Mouse (Mus musculus): ENCODE results near the gene Mdm2. TPM values are rescaled to one million over a fixed set of nuclear protein-coding genes. Genes with fewer than 3 reads are reported as not detected.
"Not testable (repeated sequence)": the region's sequence is repeated elsewhere in the genome, so short reads cannot be mapped to it uniquely, and the experiment has no call there.

Gene Mdm2
- total RNA-seq (2021): 10 to 100 TPM; 41.1 to 46.2 TPM
- long read RNA-seq, experiment 1, transcript Mdm2-201 (12 exons, 3,099 nt): major isoform, 36 of 63 reads
- long read RNA-seq, experiment 1, partial matches to known transcripts: 18 of 63 reads
- long read RNA-seq, experiment 1, other reads (novel, unspliced or antisense): 9 of 63 reads
- long read RNA-seq, experiment 2, transcript Mdm2-201 (12 exons, 3,099 nt): major isoform, 10 of 21 reads
- long read RNA-seq, experiment 2, partial matches to known transcripts: 4 of 21 reads
- long read RNA-seq, experiment 2, other reads (novel, unspliced or antisense): 7 of 21 reads

- peak; percentile 99 for DNase-seq
Observed at GRCm38 (mm10) chr10:117710604-117711141, at the start of gene Mdm2. Gene Mdm2 (minus strand): TSS chr10:117710758.

GRCm38 (mm10) chr10:117759844-117760630 is 49.5 kb upstream of the Mdm2 start:
- no peak for DNase-seq

DNA sequence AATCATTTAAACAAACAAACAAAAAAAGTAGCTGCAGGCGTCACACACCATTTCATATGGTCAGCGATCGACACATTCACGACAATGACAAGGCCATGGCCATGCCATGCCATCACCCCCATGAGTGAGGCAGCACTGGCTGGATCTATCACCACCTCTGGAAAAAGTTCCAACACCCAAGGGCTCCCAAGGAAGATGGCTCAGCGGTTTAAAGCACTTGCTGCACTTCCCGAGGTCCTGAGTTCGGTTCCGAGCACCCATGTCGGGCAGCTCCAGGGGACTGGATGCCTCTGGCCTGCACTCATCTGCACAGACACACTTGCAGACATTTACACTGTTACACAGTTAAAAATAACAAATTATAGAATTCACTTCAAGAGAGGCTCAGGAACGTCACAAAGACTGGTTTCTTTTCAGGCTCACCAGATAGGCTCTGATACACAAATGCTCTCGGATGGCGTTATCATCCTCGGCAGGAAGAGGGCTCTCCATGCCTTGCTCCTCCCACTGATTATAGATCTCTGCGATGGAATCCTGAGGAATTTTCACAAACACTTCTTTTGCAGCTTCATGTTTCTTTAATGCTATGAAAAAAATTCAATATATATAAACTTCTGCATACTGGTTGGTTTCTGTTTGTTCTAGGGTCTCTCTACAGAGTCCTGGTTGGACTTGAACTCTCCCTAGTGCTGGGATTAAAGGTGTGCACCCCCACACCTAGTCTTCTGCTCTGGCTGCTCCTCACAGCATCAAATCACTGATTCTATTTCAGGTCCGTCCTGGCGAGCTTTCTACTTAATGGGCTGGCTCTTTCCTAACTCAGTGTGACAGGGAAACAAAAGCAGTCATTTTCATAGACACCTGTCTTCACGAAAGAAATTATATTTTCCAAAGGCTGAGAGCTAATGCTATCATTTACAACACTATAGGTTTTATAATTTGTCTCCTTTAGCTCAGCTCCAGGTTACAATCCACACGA is 48.5 kb upstream of the Mdm2 start:
- DNase-seq: no peak

- DNase-seq: not testable (repeated sequence)
Observed at GRCm38 (mm10) chr10:117758344-117758743, 47.8 kb upstream of the Mdm2 start.

DNA sequence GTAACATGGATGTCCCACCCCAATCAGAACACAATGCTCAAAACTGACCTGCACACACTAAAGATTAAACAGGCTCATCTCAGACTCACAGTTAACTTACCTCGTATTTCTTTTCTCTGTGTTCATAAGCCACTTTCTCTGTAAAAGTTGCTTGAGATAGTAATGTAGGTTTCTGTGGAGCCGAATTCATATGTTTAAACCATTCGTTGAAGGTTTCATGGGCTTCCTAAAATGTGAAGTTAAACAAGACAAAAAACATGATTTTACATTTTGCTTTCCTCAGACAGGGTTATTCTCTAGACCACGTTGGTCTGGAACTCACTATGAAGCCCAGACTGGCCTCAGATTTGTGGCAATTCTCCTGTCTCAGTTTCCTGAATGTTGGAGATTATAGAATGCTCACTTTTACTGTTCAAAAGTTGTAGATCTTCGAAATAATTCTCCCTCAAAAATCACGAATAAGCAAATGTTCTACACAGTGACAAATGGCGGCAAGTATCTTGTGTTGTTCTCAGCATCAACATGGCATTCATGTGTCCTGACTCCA is 47.3 kb upstream of the Mdm2 start:
- DNase-seq: no peak

DNA sequence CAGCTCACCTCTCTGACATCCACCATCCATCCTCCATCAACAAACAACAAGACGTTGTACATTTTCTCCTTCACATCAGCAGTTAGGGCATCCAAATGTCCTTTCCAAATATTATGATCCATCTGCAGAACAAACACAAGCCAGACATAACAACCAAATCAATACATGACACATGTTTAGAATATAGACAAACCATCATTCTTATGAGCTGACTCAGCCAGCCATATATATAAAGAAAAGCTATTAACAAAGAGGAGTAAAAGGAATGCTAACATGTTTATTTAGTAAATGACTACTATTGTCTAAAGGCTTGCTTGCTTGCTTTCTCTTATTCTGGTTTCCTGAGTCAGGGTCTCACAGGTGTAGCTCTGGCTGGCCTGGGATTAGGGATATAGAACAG is 46.7 kb upstream of the Mdm2 start:
- DNase-seq: no peak

GRCm38 (mm10) chr10:117756784-117757183 is 46.2 kb upstream of the Mdm2 start:
- no peak for DNase-seq

- DNase-seq: no peak
Observed at GRCm38 (mm10) chr10:117755799-117756467, 45.4 kb upstream of the Mdm2 start.

DNA sequence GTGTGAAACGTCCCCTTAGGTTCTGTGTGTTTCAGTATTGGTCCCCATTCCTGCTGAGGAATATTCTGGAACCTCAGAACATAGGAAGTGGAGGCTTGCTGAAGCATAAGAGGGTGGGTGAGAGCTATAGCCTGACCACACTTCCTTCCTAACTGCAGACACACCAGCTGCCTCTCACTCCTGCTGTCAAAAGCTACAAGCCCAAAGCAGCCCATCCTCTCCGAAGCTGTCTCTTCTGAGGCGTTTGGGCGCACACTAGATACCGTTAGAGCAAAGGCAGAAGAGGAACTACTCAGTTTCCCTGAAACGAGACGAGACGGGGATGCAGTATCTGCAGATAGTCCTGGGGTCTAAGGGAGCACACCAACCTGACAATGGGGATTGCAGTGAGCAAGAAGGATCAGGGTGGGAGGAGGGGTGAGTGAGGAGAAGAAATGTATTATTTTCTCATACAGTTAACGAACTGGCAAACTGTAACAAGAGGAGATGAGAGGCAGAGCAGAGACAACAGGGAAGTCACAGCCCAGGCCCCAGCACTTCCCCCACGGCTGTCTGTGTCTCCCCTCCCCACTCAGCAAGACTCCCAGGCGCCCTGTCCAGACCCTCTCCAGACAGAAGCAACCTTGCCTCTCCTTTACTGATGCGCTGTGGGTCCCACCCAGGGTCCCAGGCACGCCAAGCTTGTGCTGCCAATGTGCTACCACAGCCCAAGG is 44.7 kb upstream of the Mdm2 start:
- DNase-seq: no peak

- no peak for DNase-seq
Observed at GRCm38 (mm10) chr10:117754609-117754940, 44.0 kb upstream of the Mdm2 start.

DNA sequence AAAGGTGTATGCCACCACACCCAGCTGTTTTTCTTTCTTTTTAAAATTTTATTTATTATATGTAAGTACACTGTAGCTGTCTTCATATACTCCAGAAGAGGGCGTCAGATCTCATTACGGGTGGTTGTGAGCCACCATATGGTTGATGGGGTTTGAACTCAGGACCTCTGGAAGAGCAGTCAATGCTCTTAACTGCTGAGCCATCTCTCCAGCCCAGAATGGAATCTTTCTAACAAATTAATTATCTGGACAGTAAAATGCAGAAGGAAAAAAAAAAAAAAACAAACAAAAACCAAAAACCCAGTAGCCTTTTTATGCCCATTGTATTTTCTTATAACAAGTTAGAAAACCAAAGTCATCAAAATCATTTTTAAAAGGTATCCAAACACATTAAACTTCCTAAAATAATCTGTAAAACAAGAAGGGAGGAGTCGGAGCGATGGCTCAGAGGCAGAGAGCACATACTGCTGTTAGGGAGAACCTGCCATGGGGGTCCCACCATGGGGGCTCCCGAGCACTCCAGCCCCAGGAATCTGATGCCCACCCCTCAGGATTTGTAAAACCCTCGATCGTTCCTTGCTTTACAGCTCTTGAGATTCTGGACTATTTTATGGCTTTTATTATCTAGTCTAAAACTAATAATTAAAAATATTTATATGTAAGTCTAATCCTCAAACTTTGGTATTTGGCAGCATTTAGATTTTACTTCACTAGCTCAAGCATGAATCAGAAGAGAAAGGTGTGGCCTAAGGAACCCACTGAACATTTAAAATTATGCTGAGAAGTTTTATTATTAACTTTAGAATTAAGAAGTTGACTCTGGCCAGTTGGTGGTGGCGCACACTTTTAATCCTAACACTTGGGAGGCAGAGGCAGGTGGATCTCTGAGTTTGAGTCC is 43.4 kb upstream of the Mdm2 start:
- no peak for DNase-seq

- no peak for DNase-seq
Observed at GRCm38 (mm10) chr10:117752851-117753647, 42.5 kb upstream of the Mdm2 start.

DNA sequence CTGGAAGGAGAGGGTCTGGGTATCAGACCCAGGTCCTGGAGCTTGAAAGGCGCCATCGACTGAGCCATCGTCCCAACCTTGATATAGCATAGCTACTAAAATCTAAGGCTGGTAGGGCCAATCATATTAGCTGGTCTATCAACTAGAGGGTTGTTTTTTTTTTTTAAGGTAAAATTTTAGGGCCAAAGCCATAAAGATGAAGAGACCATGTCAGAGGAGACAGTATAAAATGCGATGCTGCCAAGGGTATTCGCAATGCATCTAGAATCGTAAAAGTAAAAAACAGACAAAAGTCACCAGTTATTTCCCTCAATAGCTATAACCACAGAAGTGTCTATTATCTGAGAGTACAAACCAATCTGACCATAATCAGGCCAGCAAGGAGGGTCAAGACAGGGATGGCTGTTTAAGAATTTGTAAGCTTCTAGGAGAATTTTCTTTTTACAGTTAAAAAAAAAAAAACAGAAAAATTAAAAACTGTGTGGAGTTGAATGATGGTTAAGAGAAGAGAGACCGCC is 41.8 kb upstream of the Mdm2 start:
- no peak for DNase-seq

- DNase-seq: no peak
Observed at GRCm38 (mm10) chr10:117751744-117752143, 41.2 kb upstream of the Mdm2 start.

GRCm38 (mm10) chr10:117751282-117751610 is 40.7 kb upstream of the Mdm2 start:
- DNase-seq: no peak

- no peak for DNase-seq
Observed at GRCm38 (mm10) chr10:117750529-117751281, 40.1 kb upstream of the Mdm2 start.

GRCm38 (mm10) chr10:117749787-117750343 is 39.3 kb upstream of the Mdm2 start:
- DNase-seq: no peak
